Mouse (Mus musculus): ENCODE measurements around the gene Psmb3. TPM values are rescaled to one million over a fixed set of nuclear protein-coding genes. Genes with fewer than 3 reads are reported as not detected.
A peak's percentile ranks its signal among the peaks of the same experiment; 100 is the strongest.
"Not testable (repeated sequence)": the region's sequence is repeated elsewhere in the genome, so short reads cannot be mapped to it uniquely, and the experiment has no call there.

The Psmb3 gene
- 375 and 438 TPM in 2 replicates for polyA plus RNA-seq (2016; fragmentation: Nextera tagmentation; extraction: Ambion mirVana)

DNA sequence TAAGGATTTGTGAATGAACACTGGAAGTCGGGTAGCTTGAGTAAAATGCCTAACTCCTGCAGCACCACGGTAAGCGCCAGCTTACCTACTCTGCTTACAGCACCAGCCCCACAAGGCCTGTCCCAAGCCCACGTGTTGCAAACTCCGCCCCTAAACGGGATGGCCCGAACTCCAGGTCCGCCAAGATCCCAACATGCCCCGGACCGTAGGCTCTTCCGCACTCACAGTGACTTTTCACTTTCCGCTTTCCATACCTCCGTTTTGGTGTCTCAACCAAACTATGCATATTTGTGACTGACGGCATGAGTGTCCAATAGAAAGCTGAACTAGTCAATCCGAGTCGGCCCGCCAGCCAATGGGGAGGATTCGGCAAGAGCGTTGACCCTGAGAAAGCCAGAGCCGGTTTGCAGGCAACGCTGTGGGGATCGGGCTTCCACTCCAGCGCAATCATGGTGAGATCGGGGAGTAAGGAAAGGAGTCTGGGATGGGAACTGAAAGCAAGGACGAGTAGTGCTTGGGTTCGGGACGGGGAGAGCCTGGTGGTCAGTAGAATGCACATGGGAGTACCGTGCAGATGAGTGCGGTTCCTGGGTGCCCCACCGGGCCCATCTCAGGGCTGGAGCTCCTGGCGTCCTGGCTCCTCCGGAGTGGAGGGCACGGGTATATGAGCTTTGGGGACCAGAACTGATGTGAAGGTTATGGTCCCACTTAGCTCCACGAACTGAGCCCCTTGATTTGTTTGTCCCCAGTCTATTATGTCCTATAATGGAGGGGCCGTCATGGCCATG is at the start of gene Psmb3:
Psmb3 (plus strand) TSS at position 361 of the 788 bp plus-strand sequence.
- peak within 1 kb of the TSS; percentile 85 for H3K4me3 ChIP-seq
- H3K36me3 ChIP-seq: peaks cover 25% of the 10 kb centered on the region
- H3K9me3 ChIP-seq (replicated peaks): no peaks in the 10 kb centered on the region
- H3K9ac ChIP-seq: peak within 1 kb of the TSS; percentile 80
- H3K4me2 ChIP-seq (replicated peaks): peak within 1 kb of the TSS; percentile 87
- H3K27ac ChIP-seq: peak within 1 kb of the TSS; percentile 68
- under 1% methylated on average over 35 of the region's 35 CpGs for WGBS
- H3K27me3 ChIP-seq: no peaks in the 10 kb centered on the region
- ATAC-seq (ENCODE audit: low FRiP score): peak; percentile 81
- peaks cover 23% of the 10 kb centered on the region for H3K4me1 ChIP-seq

GRCm38 (mm10) chr11:97654210-97654609 is 49.0 kb upstream of the Psmb3 start:
- no peaks in the 10 kb centered on the region for H3K36me3 ChIP-seq
- 95% methylated on average over 2 of the region's 2 CpGs for WGBS
- H3K4me3 ChIP-seq: no peak overlapping the region
- no peak overlapping the region for H3K9ac ChIP-seq
- H3K4me1 ChIP-seq: peaks cover 2% of the 10 kb centered on the region
- peaks cover 3% of the 10 kb centered on the region; the same call in 1 of the 2 replicates for H3K27me3 ChIP-seq
- no peaks in the 10 kb centered on the region for H3K9me3 ChIP-seq (replicated peaks)
- no peak overlapping the region for H3K4me2 ChIP-seq (replicated peaks)
- H3K27ac ChIP-seq: no peak overlapping the region
- no peak for ATAC-seq (ENCODE audit: low FRiP score)

DNA sequence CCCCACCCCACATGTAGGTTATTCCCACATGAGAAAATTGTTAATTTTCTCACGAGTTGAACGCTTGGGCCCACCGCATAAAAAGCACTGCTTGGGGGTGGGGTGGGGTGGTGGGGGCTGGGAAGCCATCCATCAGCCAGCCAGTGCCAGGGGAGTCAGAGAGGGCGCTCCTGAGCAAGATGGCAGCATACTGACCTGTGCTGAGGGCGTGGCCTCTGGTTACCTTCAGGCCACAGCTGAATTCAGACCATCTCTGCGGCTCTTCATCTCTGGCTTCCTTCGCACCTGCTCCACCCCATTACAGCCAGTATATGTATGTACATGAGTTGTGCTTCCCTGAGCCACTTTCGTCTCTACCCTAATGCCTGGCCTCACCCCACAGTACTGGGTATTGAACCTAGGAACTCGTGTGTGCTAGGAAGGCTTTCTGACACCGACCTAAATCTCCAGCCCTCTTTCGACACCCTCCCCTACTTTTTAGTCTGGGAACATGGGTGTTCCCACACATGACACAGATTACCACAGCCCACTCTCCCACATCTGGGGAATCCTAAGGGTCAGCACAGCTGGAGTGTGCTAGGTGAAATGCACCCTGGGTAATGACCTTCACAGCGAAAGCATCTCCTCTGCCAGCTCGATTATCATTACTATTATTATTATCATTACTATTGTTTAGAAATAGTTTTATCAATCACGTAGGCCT is 46.8 kb upstream of the Psmb3 start:
- H3K9me3 ChIP-seq (replicated peaks): no peaks in the 10 kb centered on the region
- H3K27me3 ChIP-seq: peaks cover 8% of the 10 kb centered on the region
- H3K4me2 ChIP-seq (replicated peaks): no peak overlapping the region
- no peak overlapping the region for H3K4me3 ChIP-seq
- no peak for ATAC-seq (ENCODE audit: low FRiP score)
- H3K27ac ChIP-seq: no peak overlapping the region
- 77% methylated on average over 14 of the region's 14 CpGs for WGBS
- no peaks in the 10 kb centered on the region for H3K36me3 ChIP-seq
- no peak overlapping the region for H3K9ac ChIP-seq
- H3K4me1 ChIP-seq: peaks cover 14% of the 10 kb centered on the region

- Histone ChIP-seq H3K9me3 (replicated peaks) (no peaks in the 10 kb centered on the region), H3K9ac (no peak overlapping the region), H3K4me2 (replicated peaks) (no peak overlapping the region), H3K36me3 (no peaks in the 10 kb centered on the region), H3K4me1 (peaks cover 22% of the 10 kb centered on the region), H3K4me3 (no peak overlapping the region), H3K27me3 (peaks cover 18% of the 10 kb centered on the region), H3K27ac (no peak overlapping the region)
- 74% methylated on average over 2 of the region's 6 CpGs for WGBS
- ATAC-seq (ENCODE audit: low FRiP score): no peak
Observed at GRCm38 (mm10) chr11:97657184-97657945, 45.8 kb upstream of the Psmb3 start.

- H3K27ac ChIP-seq; H3K9me3 ChIP-seq (replicated peaks); H3K36me3 ChIP-seq; ATAC-seq (ENCODE audit: low FRiP score); H3K9ac ChIP-seq; H3K4me2 ChIP-seq (replicated peaks); H3K4me3 ChIP-seq: not testable (repeated sequence)
- Histone ChIP-seq H3K27me3 (peaks cover 19% of the 10 kb centered on the region), H3K4me1 (peaks cover 22% of the 10 kb centered on the region)
- 94% methylated on average over 6 of the region's 6 CpGs for WGBS
Observed at GRCm38 (mm10) chr11:97657967-97658366, 45.2 kb upstream of the Psmb3 start.

DNA sequence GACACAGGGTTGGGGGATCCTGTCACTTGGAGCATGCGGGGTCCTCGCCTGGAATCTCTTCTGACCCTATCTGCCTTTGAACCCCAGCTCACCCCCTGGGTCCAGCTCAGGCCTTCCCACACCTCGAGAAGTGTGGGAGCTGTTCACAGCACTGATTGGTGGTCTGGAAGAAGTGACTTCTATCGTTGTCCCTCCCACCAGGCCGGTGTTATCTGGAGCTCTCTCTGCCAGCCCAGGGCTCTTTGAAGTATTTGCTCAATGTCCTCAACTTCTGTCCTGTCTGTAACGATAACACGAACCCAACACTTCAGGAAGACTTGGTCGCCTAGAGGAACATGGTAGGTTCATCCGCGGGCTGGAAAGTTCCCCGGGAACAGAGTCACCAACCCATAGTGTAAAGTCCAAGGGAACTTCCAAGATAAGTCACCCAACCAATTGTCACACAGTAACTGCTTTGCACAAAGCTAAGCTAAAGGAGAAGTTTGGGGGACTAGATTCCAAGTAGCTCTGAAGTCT is 44.4 kb upstream of the Psmb3 start:
- peak overlapping the region; percentile 83 for H3K4me2 ChIP-seq (replicated peaks)
- no peak overlapping the region for H3K27ac ChIP-seq
- H3K9me3 ChIP-seq (replicated peaks): no peaks in the 10 kb centered on the region
- H3K4me1 ChIP-seq: peaks cover 22% of the 10 kb centered on the region
- H3K9ac ChIP-seq: no peak overlapping the region
- peaks cover 19% of the 10 kb centered on the region for H3K27me3 ChIP-seq
- WGBS: 76% methylated on average over 11 of the region's 11 CpGs
- no peak for ATAC-seq (ENCODE audit: low FRiP score)
- no peak overlapping the region for H3K4me3 ChIP-seq
- no peaks in the 10 kb centered on the region for H3K36me3 ChIP-seq

DNA sequence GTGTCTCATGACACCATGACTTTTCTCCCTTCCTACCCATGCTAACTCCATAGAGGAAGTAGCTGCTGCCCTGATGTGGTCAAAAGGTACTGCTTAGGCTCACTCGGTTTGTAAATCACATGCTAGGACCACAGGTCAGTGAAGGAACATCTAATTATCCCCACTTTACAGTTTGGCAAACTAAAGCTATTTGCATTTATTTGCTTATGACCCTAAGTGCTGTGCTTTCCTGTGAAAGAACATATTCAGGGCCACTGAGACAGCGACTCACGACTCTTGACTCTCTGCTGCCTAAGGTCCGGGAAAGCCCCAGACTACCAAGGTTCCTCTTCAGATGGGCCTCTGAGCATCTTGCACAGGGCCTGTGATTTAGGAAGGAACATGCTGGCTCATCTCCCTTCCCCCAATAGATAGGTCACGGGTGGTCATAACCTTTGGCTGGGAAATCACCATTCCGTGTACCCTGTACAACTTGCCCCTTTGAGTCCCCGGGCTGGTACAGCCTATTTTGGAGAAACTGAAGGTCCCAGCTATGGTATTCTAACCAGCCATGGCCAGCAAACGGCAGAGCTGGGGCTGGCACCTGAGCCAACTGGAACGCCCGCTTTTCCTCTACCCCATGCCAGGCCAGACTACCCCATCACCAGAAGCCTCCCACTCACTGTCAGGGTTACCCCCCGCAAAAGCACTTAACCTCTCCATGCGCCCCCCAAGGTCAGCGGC is 43.8 kb upstream of the Psmb3 start:
- Histone ChIP-seq H3K4me1 (peaks cover 25% of the 10 kb centered on the region), H3K27ac (peak overlapping the region; percentile 72; the same call in 1 of the 2 replicates), H3K9me3 (replicated peaks) (no peaks in the 10 kb centered on the region), H3K4me3 (peak overlapping the region; percentile 79), H3K36me3 (no peaks in the 10 kb centered on the region), H3K27me3 (peaks cover 19% of the 10 kb centered on the region), H3K9ac (peak overlapping the region; percentile 84), H3K4me2 (replicated peaks) (peak overlapping the region; percentile 83)
- ATAC-seq (ENCODE audit: low FRiP score): peak; percentile 6; the same call in 1 of the 2 replicates
- 10% methylated on average over 13 of the region's 13 CpGs for WGBS

- peak overlapping the region; percentile 72 for H3K27ac ChIP-seq
- H3K4me3 ChIP-seq: peak overlapping the region; percentile 79
- no peaks in the 10 kb centered on the region for H3K9me3 ChIP-seq (replicated peaks)
- peaks cover 19% of the 10 kb centered on the region for H3K27me3 ChIP-seq
- H3K4me1 ChIP-seq: peaks cover 33% of the 10 kb centered on the region
- peak overlapping the region; percentile 84 for H3K9ac ChIP-seq
- WGBS: 0% methylated on average over 67 of the region's 78 CpGs
- ATAC-seq (ENCODE audit: low FRiP score): peak; percentile 89
- peak overlapping the region; percentile 83 for H3K4me2 ChIP-seq (replicated peaks)
- H3K36me3 ChIP-seq: no peaks in the 10 kb centered on the region
Observed at GRCm38 (mm10) chr11:97659990-97660714, 43.0 kb upstream of the Psmb3 start.

GRCm38 (mm10) chr11:97660734-97661647 is 42.2 kb upstream of the Psmb3 start:
- Histone ChIP-seq H3K9me3 (replicated peaks) (no peaks in the 10 kb centered on the region), H3K4me3 (peak overlapping the region; percentile 79), H3K27ac (no peak overlapping the region), H3K4me1 (peaks cover 36% of the 10 kb centered on the region), H3K9ac (0 out of 2 replicates have a peak overlapping the region, but pooled peaks have one; percentile 15), H3K36me3 (peaks cover 8% of the 10 kb centered on the region), H3K4me2 (replicated peaks) (peak overlapping the region; percentile 83), H3K27me3 (peaks cover 19% of the 10 kb centered on the region)
- WGBS: 2% methylated on average over 27 of the region's 27 CpGs
- no peak for ATAC-seq (ENCODE audit: low FRiP score)

DNA sequence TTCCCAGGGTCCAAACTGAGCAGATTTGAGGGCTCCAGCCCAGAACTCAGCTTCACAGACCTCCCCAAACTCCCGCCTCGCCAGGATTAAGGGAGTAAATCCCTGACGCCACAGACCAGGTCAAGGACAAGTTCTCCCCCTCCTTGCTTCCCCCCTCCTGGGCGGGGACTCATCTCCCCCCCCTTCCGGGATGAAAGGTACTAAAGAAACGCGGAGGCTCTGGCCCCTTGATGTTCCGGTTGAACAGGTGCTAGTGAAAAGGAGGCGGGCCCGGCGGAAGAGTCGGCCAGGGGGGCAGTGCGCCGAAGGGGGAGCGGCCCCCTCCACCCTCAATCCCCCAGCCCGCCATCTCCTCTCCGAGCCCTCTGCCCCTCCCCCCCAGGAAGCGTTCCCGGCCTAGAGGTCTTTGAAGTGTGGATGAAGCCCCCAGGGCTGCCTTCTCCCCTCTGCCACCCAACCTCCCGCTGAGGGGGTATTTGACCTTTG is 41.5 kb upstream of the Psmb3 start:
- ATAC-seq (ENCODE audit: low FRiP score): no peak
- Histone ChIP-seq H3K9ac (peak overlapping the region; percentile 6; the same call in 1 of the 2 replicates), H3K9me3 (replicated peaks) (no peaks in the 10 kb centered on the region), H3K36me3 (peaks cover 15% of the 10 kb centered on the region), H3K4me2 (replicated peaks) (peak overlapping the region; percentile 82), H3K4me1 (peaks cover 36% of the 10 kb centered on the region), H3K4me3 (peak overlapping the region; percentile 20), H3K27ac (0 out of 2 replicates have a peak overlapping the region, but pooled peaks have one; percentile 5), H3K27me3 (peaks cover 19% of the 10 kb centered on the region)
- under 1% methylated on average over 18 of the region's 20 CpGs for WGBS
